Mouse (Mus musculus): ENCODE data around the gene Mast3. TPM values are rescaled to one million over a fixed set of nuclear protein-coding genes. Genes with fewer than 3 reads are reported as not detected.

The Mast3 gene
- total RNA-seq, 1 experiment from 2014 or later: 22.9 TPM

DNA sequence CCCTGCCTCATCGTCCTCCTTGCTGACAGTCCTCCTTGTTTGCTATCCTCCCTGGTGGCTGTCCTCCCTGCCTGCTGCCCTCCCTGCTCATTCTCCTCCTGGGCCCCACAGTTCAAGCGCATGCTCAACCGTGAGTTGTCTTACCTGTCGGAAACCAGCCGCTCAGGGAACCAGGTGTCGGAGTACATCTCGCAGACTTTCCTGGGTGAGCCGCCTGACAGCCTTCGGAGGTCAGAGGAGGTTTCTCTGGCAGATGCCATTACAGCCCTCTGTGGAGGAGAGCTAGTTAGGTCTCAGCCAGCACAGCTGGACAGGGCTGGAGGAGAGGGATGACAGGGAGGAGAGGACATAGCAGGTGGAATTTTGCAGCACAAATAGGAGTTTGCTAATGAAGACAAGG, 58.2 kb downstream of the Mast3 start:
- peak; percentile 2 for DNase-seq

GRCm38 (mm10) chr8:70745691-70746220, 59.1 kb downstream of the Mast3 start:
- DNase-seq: peak; percentile 2

- DNase-seq: peak; percentile 9
Observed at GRCm38 (mm10) chr8:70744806-70745205, 60.0 kb downstream of the Mast3 start.

- DNase-seq: peak; percentile 82
Observed at GRCm38 (mm10) chr8:70743656-70744590, 60.9 kb downstream of the Mast3 start.

DNA sequence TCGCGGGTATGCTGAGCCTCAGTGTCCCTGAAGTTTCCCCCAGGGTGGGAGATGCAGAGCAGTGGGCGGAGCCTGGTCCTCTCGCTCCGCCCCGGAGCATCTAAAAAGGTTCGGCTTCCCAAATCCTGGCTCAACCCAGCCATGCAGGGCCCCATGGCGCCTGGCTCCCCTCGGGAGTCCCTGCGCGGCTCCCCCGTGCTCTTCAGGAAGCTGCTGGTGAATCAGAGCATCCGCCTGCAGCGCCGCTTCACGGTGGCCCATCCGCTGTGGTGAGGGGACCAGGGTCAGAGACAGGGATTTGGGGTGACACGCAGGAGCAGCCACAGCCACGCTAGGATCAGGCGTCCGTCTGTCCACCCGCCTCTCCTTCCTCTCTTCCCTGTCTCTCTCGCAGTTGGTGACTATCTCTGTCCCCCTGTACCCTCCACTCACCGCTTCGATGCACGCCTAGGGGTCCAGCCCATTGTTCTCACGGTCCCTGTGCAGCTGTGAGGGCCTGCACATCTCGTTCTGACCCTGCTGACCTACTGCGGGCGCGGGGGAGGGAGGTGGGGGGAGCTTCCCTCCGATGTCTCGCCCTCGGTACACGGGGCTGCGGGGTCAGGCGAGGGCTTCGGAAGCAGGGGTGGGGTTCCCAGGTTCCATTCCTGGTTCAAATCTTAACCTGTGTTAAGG, 61.7 kb downstream of the Mast3 start:
- DNase-seq: peak; percentile 57

GRCm38 (mm10) chr8:70742176-70742575, 62.7 kb downstream of the Mast3 start:
- DNase-seq: no peak

GRCm38 (mm10) chr8:70741661-70742060, 63.2 kb downstream of the Mast3 start:
- no peak for DNase-seq

GRCm38 (mm10) chr8:70738211-70738610, 66.6 kb downstream of the Mast3 start:
- DNase-seq: no peak

GRCm38 (mm10) chr8:70737705-70738104, 67.1 kb downstream of the Mast3 start:
- DNase-seq: no peak

- DNase-seq: no peak
Observed at GRCm38 (mm10) chr8:70730956-70731355, 73.9 kb downstream of the Mast3 start.

DNA sequence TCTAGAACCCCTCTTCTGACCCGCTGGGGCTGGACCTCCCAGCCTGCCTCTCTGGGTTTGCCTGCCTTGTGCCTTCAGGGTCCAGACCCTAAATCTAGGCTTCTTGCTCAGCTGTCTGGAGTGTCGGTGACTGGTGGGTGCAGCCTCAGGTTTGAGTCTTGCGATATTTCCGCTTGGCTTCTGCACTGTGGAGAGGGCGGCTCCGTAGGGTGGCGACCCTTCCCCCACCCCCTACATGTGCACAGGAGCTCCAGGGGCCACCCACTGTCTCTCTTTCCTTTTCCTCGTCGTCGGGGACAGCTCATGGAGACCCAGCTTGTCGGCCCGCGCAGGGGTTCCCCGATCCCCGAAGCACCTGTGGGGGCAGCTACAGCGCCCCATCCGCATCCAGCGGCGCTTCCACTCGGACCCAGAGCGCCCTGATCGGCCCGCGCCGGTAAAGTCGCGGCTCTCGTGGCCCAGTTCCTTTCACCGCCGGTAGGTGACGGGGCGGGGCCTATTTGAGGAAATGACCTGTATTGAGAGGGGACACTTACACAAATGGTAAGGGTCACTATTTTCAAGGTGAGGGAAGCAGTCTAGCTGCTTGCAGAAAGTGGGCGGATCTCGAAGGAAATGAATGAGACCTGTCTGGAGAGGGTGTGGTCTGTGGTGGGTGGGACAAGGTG, 74.9 kb downstream of the Mast3 start:
- no peak for DNase-seq

Small RNA genes lying within 50 kb of the gene (microRNA-seq; reads per million reads assigned to microRNA genes)
- gene Mir7240: 0.43 to 1.1 reads per million in 2 experiments

Other genes starting within 250 kb of the Mast3 start
- gene Isyna1, start 210.7 kb downstream of the Mast3 start, total RNA-seq (2021): 77.2 and 84.7 TPM in 2 replicates
- 84.4 and 102 TPM in 2 replicates for gene Ssbp4, start 196.2 kb downstream of the Mast3 start, total RNA-seq (2021)
- gene Lrrc25, start 188.9 kb downstream of the Mast3 start, total RNA-seq (2021): 1.6 and 2.0 TPM in 2 replicates
- gene Gdf15, start 172.6 kb downstream of the Mast3 start, total RNA-seq (2021): 0.79 and 1.0 TPM in 2 replicates
- gene Pgpep1, start 144.7 kb downstream of the Mast3 start, total RNA-seq (2021): 73.1 and 86.5 TPM in 2 replicates
- 76.0 and 78.6 TPM in 2 replicates for gene Lsm4, start 131.8 kb downstream of the Mast3 start, total RNA-seq (2021)
- 165 and 174 TPM in 2 replicates for gene Jund, start 106.1 kb downstream of the Mast3 start, total RNA-seq (2021)
- gene Iqcn, start 101.6 kb downstream of the Mast3 start, total RNA-seq (2021): 0.11 and 0.19 TPM in 2 replicates
- gene Gm3336, start 86.5 kb downstream of the Mast3 start, total RNA-seq (2021): 0.70 TPM in 1 of 2 replicates, not detected in the other
- 1.9 TPM in 2 replicates for gene Pde4c, start 81.3 kb downstream of the Mast3 start, total RNA-seq (2021)
- gene Rab3a, start 50.4 kb downstream of the Mast3 start, total RNA-seq (2021): 56.2 and 75.1 TPM in 2 replicates
- gene Mpv17l2, start 44.1 kb downstream of the Mast3 start, total RNA-seq (2021): 113 and 123 TPM in 2 replicates
- gene Pik3r2, start 28.3 kb downstream of the Mast3 start, total RNA-seq (2021): 35.4 and 44.0 TPM in 2 replicates
- 0.34 TPM in 1 of 2 replicates, not detected in the other for gene Il12rb1, start 3.4 kb upstream of the Mast3 start, total RNA-seq (2021)
- 12.5 and 15.8 TPM in 2 replicates for gene Arrdc2, start 34.7 kb upstream of the Mast3 start, total RNA-seq (2021)
- gene Kcnn1, start 58.2 kb upstream of the Mast3 start, total RNA-seq (2021): 2.9 and 3.8 TPM in 2 replicates
- gene Ccdc124, start 68.9 kb upstream of the Mast3 start, total RNA-seq (2021): 52.2 and 52.9 TPM in 2 replicates
- gene Slc5a5, start 87.7 kb upstream of the Mast3 start, total RNA-seq (2021): 0.30 TPM in 1 of 2 replicates, not detected in the other
- 1,399 and 1,708 TPM in 2 replicates for gene Rpl18a, start 92.4 kb upstream of the Mast3 start, total RNA-seq (2021)
- 26.2 and 32.1 TPM in 2 replicates for gene Map1s, start 100.9 kb upstream of the Mast3 start, total RNA-seq (2021)